11 mouse cellular contexts compared by ENCODE assay signal in the genomic region with DNA sequence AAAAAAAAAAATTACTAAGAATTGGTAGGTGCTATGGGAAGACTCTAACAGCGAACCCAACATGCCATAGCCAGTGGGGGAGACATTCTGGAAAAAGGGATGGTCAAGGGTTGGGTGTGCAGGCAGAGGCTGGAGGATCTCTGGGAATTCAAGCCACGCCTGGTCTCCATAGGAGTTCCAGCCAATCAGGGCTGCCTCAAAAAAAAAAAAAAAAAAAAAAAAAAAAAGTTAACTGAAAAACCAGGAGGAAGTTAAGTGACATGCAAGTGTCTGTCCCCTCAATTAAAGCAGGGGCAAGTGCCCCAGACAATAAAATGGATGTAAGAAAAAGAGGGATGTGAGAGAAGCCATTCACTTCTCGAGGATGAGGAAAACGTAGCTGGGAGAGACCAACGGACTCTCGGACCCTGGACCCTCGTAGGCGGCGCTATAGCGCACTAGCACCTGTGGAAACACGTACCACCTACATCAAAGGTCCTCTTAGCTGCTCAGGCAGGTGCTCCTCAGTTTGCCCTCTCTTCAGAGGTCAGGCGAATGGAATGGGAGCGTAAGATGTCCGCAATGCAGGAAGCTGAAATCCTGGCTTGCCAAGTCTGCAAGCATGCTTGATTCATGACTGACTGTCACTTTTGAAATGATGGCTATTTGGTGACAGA. TPM values are rescaled to one million over a fixed set of nuclear protein-coding genes. Genes with fewer than 3 reads are reported as not detected.
A peak's percentile ranks its signal among the peaks of the same experiment; 100 is the strongest.
DNase-seq lines count a peak whose midpoint lies in the region; ATAC-seq and TF ChIP-seq lines count a peak whose summit lies in the region.
"Had no signal": no experiment of that assay in that cellular context is flagged by ENCODE, and none has a peak within 500 bp of the region (broad histone marks: within the 10 kb centered on the region; RNA-seq: fewer than 3 reads in every experiment).

No protein-coding gene starts in this region.

- no peaks in the 10 kb centered on the region for H3K9me3 ChIP-seq in heart, embryonic 10.5 days
- no peaks in the 10 kb centered on the region for H3K9me3 ChIP-seq in megakaryocyte, embryonic 14.5 days
- no peaks in the 10 kb centered on the region for H3K9me3 ChIP-seq in limb, embryonic 13.5 days
- no peaks in the 10 kb centered on the region for H3K9me3 ChIP-seq in stomach, embryonic 15.5 days

- peaks cover 8% of the 10 kb centered on the region for H3K4me1 ChIP-seq in heart, embryonic 10.5 days
- no peaks in the 10 kb centered on the region for H3K4me1 ChIP-seq in heart, adult 2 months (ENCODE audit: control insufficient read depth, insufficient read depth, low read length)
- peaks cover 36% of the 10 kb centered on the region for H3K4me1 ChIP-seq in megakaryocyte, embryonic 14.5 days
- 0 out of 2 replicates have a peak, but pooled peaks cover 4% of the 10 kb centered on the region for H3K4me1 ChIP-seq in limb, embryonic 13.5 days
- 0 out of 2 replicates have a peak, but pooled peaks cover 2% of the 10 kb centered on the region for H3K4me1 ChIP-seq in stomach, embryonic 15.5 days

- TF ChIP-seq POLR2A in heart, adult 2 months (IDR thresholded peaks at IDR 0.05; ENCODE audit: insufficient read depth, low read depth, low read length): no peak

- H3K36me3 ChIP-seq in heart, embryonic 10.5 days: no peaks in the 10 kb centered on the region
- no peaks in the 10 kb centered on the region for H3K36me3 ChIP-seq in heart, adult 2 months (ENCODE audit: control insufficient read depth, insufficient read depth, low read length)
- H3K36me3 ChIP-seq in megakaryocyte, embryonic 14.5 days (replicated peaks; ENCODE audit: low read length): no peaks in the 10 kb centered on the region
- H3K36me3 ChIP-seq in limb, embryonic 13.5 days: no peaks in the 10 kb centered on the region
- no peaks in the 10 kb centered on the region for H3K36me3 ChIP-seq in stomach, embryonic 15.5 days

- no peak for TF ChIP-seq CTCF in heart, adult 2 months (IDR thresholded peaks at IDR 0.05)

- peak overlapping the region; percentile 49 for H3K4me2 ChIP-seq in limb, embryonic 13.5 days (replicated peaks)
- peak overlapping the region; percentile 41 for H3K4me2 ChIP-seq in stomach, embryonic 15.5 days

- no peak for TF ChIP-seq EP300 in heart, adult 2 months (IDR thresholded peaks at IDR 0.05; ENCODE audit: insufficient read depth, low read depth, low read length)

- no peak for ATAC-seq in megakaryocyte, adult 5-6 weeks (ENCODE audit: poor library complexity, severe bottlenecking)
- ATAC-seq in limb, embryonic 13.5 days (ENCODE audit: low FRiP score, low read depth): no peak
- ATAC-seq in stomach, embryonic 15.5 days (ENCODE audit: insufficient read depth, low FRiP score, low read depth): no peak

- H3K27ac ChIP-seq in heart, embryonic 10.5 days: peak overlapping the region; percentile 72
- H3K27ac ChIP-seq in heart, adult 2 months: no peak overlapping the region
- H3K27ac ChIP-seq in limb, embryonic 13.5 days: no peak overlapping the region
- H3K27ac ChIP-seq in stomach, embryonic 15.5 days: no peak overlapping the region

- 13% methylated on average over 14 of the region's 14 CpGs for WGBS in heart, embryonic 10.5 days
- 24% methylated on average over 14 of the region's 14 CpGs for WGBS in heart, adult 2 months
- 15% methylated on average over 14 of the region's 14 CpGs for WGBS in limb, embryonic 13.5 days
- WGBS in stomach, embryonic 15.5 days: 13% methylated on average over 14 of the region's 14 CpGs

- intact Hi-C loops in heart, adult 2 months (cut with DNase I): no loop called here

- no peak for DNase-seq in heart, embryonic 10.5 days (ENCODE audit: low spot score)
- no peak for DNase-seq in heart, adult 2 months
- DNase-seq in gastrocnemius, adult 8-10 months (ENCODE audit: low spot score in 2 of 2): no peak
- DNase-seq in testis, postnatal 10 days (ENCODE audit: low spot score): no peak
- DNase-seq: cerebellum, adult 2 months; kidney, adult 2 months; right cerebral cortex, postnatal 14 days had no signal

- no peaks in the 10 kb centered on the region for H3K79me2 ChIP-seq in heart, adult 2 months (replicated peaks; ENCODE audit: control insufficient read depth, insufficient read depth, low read length)

- H3K4me3 ChIP-seq in heart, embryonic 10.5 days: peak overlapping the region; percentile 54
- no peak overlapping the region for H3K4me3 ChIP-seq in heart, adult 2 months
- peak overlapping the region; percentile 47 for H3K4me3 ChIP-seq in megakaryocyte, embryonic 14.5 days (replicated peaks)
- peak overlapping the region; percentile 11; the same call in 1 of the 2 replicates for H3K4me3 ChIP-seq in limb, embryonic 13.5 days
- peak overlapping the region; percentile 18; the same call in 1 of the 2 replicates for H3K4me3 ChIP-seq in stomach, embryonic 15.5 days (replicated peaks)

- H3K27me3 ChIP-seq in heart, embryonic 10.5 days (ENCODE audit: insufficient read depth, poor library complexity, severe bottlenecking): no peaks in the 10 kb centered on the region
- no peaks in the 10 kb centered on the region for H3K27me3 ChIP-seq in heart, adult 2 months (ENCODE audit: control insufficient read depth, insufficient read depth, low read length)
- H3K27me3 ChIP-seq in megakaryocyte, embryonic 14.5 days (replicated peaks): no peaks in the 10 kb centered on the region
- H3K27me3 ChIP-seq in limb, embryonic 13.5 days: no peaks in the 10 kb centered on the region
- no peaks in the 10 kb centered on the region for H3K27me3 ChIP-seq in stomach, embryonic 15.5 days (replicated peaks)

- H3K9ac ChIP-seq in heart, adult 2 months (ENCODE audit: low read depth, low read length): no peak overlapping the region
- 0 out of 2 replicates have a peak overlapping the region, but pooled peaks have one; percentile 21 for H3K9ac ChIP-seq in limb, embryonic 13.5 days
- H3K9ac ChIP-seq in stomach, embryonic 15.5 days: no peak overlapping the region

RNA-seq across cellular contexts. Expression of a gene that starts 10.6 kb away (rescaled TPM):
- polyA plus RNA-seq in heart, embryonic 10.5 days (2016; fragmentation: Nextera tagmentation; extraction: Ambion mirVana): 19.2 and 22.3 TPM in 2 replicates
- total RNA-seq in heart, adult 2 months (2021): 10 to 100 TPM; 22.3 to 22.4 TPM
- 8.7 and 10.1 TPM in 2 replicates for polyA plus RNA-seq in heart, adult 2 months (2012; rRNA removed)
- 2.1 and 3.0 TPM in 2 replicates for polyA plus RNA-seq in megakaryocyte, embryonic 14.5 days (2012; ENCODE audit: insufficient read depth, low replicate concordance)
- 33.8 and 36.3 TPM in 2 replicates for total RNA-seq in megakaryocyte, adult 5-6 weeks (2015)
- total RNA-seq in megakaryocyte, adult 5-6 weeks (2017): 6.6 and 13.2 TPM in 2 replicates
- 21.9 and 22.0 TPM in 2 replicates for polyA plus RNA-seq in limb, embryonic 13.5 days (2015; fragmentation: Nextera tagmentation; extraction: Ambion mirVana)
- polyA plus RNA-seq in stomach, embryonic 15.5 days (2015; fragmentation: Nextera tagmentation; extraction: Ambion mirVana): 21.1 and 22.6 TPM in 2 replicates
- 10 to 100 TPM; 10.2 to 13.1 (median 10.9) TPM for total RNA-seq in gastrocnemius, adult 8-10 months (2022)

RNA-seq across cellular contexts. Expression of a gene that starts 30.9 kb away (rescaled TPM):
- 16.2 and 22.5 TPM in 2 replicates for polyA plus RNA-seq in heart, embryonic 10.5 days (2016; fragmentation: Nextera tagmentation; extraction: Ambion mirVana)
- 1 to 10 TPM; 3.5 to 4.5 TPM for total RNA-seq in heart, adult 2 months (2021)
- 2.1 and 2.2 TPM in 2 replicates for polyA plus RNA-seq in heart, adult 2 months (2012; rRNA removed)
- 2.3 and 2.7 TPM in 2 replicates for polyA plus RNA-seq in megakaryocyte, embryonic 14.5 days (2012; ENCODE audit: insufficient read depth, low replicate concordance)
- total RNA-seq in megakaryocyte, adult 5-6 weeks (2015): 9.0 and 11.4 TPM in 2 replicates
- 7.7 and 12.5 TPM in 2 replicates for total RNA-seq in megakaryocyte, adult 5-6 weeks (2017)
- 28.3 and 32.1 TPM in 2 replicates for polyA plus RNA-seq in limb, embryonic 13.5 days (2015; fragmentation: Nextera tagmentation; extraction: Ambion mirVana)
- polyA plus RNA-seq in stomach, embryonic 15.5 days (2015; fragmentation: Nextera tagmentation; extraction: Ambion mirVana): 22.0 and 23.4 TPM in 2 replicates
- 1 to 10 TPM; 2.2 to 4.9 (median 3.4) TPM for total RNA-seq in gastrocnemius, adult 8-10 months (2022)
